Mouse (Mus musculus) cerebellum, adult 2 months (tissue): ENCODE measurements around the gene Ush1g.

ENCODE experiments used
- CTCF ChIP-seq: fragments of 200-500 bp; IDR thresholded peaks from 2 replicates; pipeline ENCODE4 v1.5.1; 2011; ENCODE audit warnings: low read depth, mild to moderate bottlenecking, control low read depth, low read length, moderate library complexity, borderline replicate concordance; ENCODE audit not compliant: insufficient read depth
- POLR2A ChIP-seq: fragments of 200-500 bp; IDR thresholded peaks from 2 replicates; pipeline ENCODE4 v1.6.1; 2011; ENCODE audit warnings: low read length, control low read depth, borderline replicate concordance; ENCODE audit not compliant: insufficient read depth

GRCm38 (mm10) chr11:115359293-115359692 is 37.5 kb upstream of the Ush1g start:
- TF ChIP-seq POLR2A (no peak), CTCF (no peak)
